Mouse (Mus musculus) erythroblast, embryonic 14.5 days (primary cell): ENCODE results near the gene Lpcat1. TPM values are rescaled to one million over a fixed set of nuclear protein-coding genes. Genes with fewer than 3 reads are reported as not detected.
A peak's percentile ranks its signal among the peaks of the same experiment; 100 is the strongest.

Experiments
- H3K27me3 ChIP-seq: 2 replicates; pipeline ENCODE4 v1.6.1; 2012; ENCODE audit warnings: inconsistent platforms; ENCODE audit not compliant: control insufficient read depth
- H3K36me3 ChIP-seq: 2 replicates; pipeline ENCODE4 v1.6.1; 2012; ENCODE audit warnings: mild to moderate bottlenecking, inconsistent platforms; ENCODE audit not compliant: control insufficient read depth
- H3K4me1 ChIP-seq: 2 replicates; pipeline ENCODE4 v1.6.1; 2012; ENCODE audit warnings: inconsistent platforms; ENCODE audit not compliant: control insufficient read depth
- H3K4me3 ChIP-seq: replicated peaks from 2 replicates; pipeline ENCODE3; 2012; ENCODE audit warnings: moderate library complexity, mild to moderate bottlenecking, inconsistent platforms
- H3K9me3 ChIP-seq: 2 replicates; pipeline ENCODE4 v1.6.1; 2012; ENCODE audit warnings: low read length, inconsistent platforms, mixed read lengths; ENCODE audit not compliant: control insufficient read depth
- GATA1 ChIP-seq: IDR thresholded peaks from 2 replicates; pipeline ENCODE4 v1.6.1; 2012; ENCODE audit warnings: low read length, inconsistent platforms, mixed read lengths
- TAL1 ChIP-seq: IDR thresholded peaks from 3 replicates; pipeline ENCODE4 v1.6.1; 2012; ENCODE audit warnings: low read length, inconsistent platforms, mixed read lengths
- polyA plus RNA-seq: library from polyadenylated mRNA; stranded (reverse); fragments of >175 nt; gene quantifications from 2 replicates; pipeline ENCODE4 v1.2.3, GENCODE M21; 2012

Lpcat1 gene
- polyA plus RNA-seq, 1 experiment, result 15.4 TPM

- Histone ChIP-seq H3K4me1 (peaks cover 97% of the 10 kb centered on the region), H3K9me3 (no peaks in the 10 kb centered on the region), H3K36me3 (peaks cover 24% of the 10 kb centered on the region), H3K27me3 (no peaks in the 10 kb centered on the region), H3K4me3 (peak overlapping the region; percentile 50)
- peak; percentile 89 for TF ChIP-seq TAL1
- TF ChIP-seq GATA1, result peak; percentile 60
Observed at GRCm38 (mm10) chr13:73443093-73443821, 23.7 kb upstream of the Lpcat1 start.

GRCm38 (mm10) chr13:73445087-73445486 lies 21.9 kb upstream of the Lpcat1 start:
- TF ChIP-seq TAL1, result no peak
- TF ChIP-seq GATA1, result no peak
- H3K4me3 ChIP-seq, result peak overlapping the region; percentile 14
- peaks cover 29% of the 10 kb centered on the region for H3K36me3 ChIP-seq
- H3K9me3 ChIP-seq, result no peaks in the 10 kb centered on the region
- no peaks in the 10 kb centered on the region for H3K27me3 ChIP-seq
- H3K4me1 ChIP-seq, result peaks cover 100% of the 10 kb centered on the region

DNA sequence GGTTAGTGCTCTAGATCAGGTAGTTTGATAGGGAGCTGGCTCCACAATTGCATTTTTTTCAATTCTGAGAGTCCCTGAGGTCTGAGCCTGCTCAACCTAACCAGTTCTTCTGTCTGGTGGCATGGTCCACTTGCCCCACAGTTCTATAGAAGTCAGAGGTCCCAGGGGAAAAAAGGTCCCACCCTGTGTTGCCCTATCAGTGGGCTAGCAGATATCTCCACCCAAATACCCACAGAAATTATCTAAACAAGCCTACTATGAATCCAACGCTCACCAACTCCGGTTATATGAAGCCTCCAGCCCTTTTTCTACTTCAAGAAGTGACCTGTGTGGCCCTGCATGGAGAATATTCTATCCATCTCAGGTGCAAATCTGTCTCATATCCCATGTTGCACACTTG lies 20.9 kb upstream of the Lpcat1 start:
- H3K27me3 ChIP-seq, result no peaks in the 10 kb centered on the region
- H3K36me3 ChIP-seq, result peaks cover 29% of the 10 kb centered on the region
- H3K4me3 ChIP-seq, result peak overlapping the region; percentile 52
- peaks cover 100% of the 10 kb centered on the region for H3K4me1 ChIP-seq
- peak; percentile 84 for TF ChIP-seq GATA1
- peak; percentile 31; the same call in 1 of the 3 replicates for TF ChIP-seq TAL1
- no peaks in the 10 kb centered on the region for H3K9me3 ChIP-seq

GRCm38 (mm10) chr13:73446494-73446893 lies 20.5 kb upstream of the Lpcat1 start:
- no peaks in the 10 kb centered on the region for H3K9me3 ChIP-seq
- H3K4me3 ChIP-seq, result peak overlapping the region; percentile 52
- H3K4me1 ChIP-seq, result peaks cover 99% of the 10 kb centered on the region
- peaks cover 29% of the 10 kb centered on the region for H3K36me3 ChIP-seq
- H3K27me3 ChIP-seq, result no peaks in the 10 kb centered on the region
- TF ChIP-seq TAL1, result no peak
- TF ChIP-seq GATA1, result no peak

- Histone ChIP-seq H3K4me1 (peaks cover 99% of the 10 kb centered on the region), H3K4me3 (peak overlapping the region; percentile 52), H3K36me3 (peaks cover 29% of the 10 kb centered on the region), H3K27me3 (no peaks in the 10 kb centered on the region), H3K9me3 (no peaks in the 10 kb centered on the region)
- TF ChIP-seq GATA1 (no peak), TAL1 (no peak)
Observed at GRCm38 (mm10) chr13:73446943-73447342, 20.1 kb upstream of the Lpcat1 start.

GRCm38 (mm10) chr13:73447478-73447877 lies 19.5 kb upstream of the Lpcat1 start:
- Histone ChIP-seq H3K27me3 (no peaks in the 10 kb centered on the region), H3K4me3 (no peak overlapping the region), H3K4me1 (peaks cover 97% of the 10 kb centered on the region), H3K9me3 (no peaks in the 10 kb centered on the region), H3K36me3 (peaks cover 25% of the 10 kb centered on the region)
- no peak for TF ChIP-seq GATA1
- no peak for TF ChIP-seq TAL1

DNA sequence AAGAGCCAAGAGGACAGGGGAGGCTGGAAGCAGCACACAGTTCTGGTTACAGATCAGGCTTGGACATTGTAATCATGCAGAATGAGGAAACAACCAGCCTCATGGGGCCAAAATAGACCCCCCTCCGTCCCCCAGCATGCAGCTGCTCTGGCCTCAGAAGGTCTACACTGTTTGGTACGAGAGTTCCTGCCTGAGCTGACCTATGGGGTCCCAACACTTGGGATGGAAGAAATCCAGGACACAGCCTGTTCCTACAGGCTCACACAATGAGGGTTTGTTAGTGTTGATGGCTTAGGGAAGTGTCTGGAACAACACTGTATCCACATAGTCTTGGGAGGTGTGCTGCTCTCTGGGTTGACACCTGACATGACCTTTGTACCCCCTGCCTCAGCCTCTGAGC lies 18.8 kb upstream of the Lpcat1 start:
- H3K4me3 ChIP-seq, result no peak overlapping the region
- no peaks in the 10 kb centered on the region for H3K9me3 ChIP-seq
- H3K27me3 ChIP-seq, result no peaks in the 10 kb centered on the region
- peaks cover 96% of the 10 kb centered on the region for H3K4me1 ChIP-seq
- H3K36me3 ChIP-seq, result peaks cover 23% of the 10 kb centered on the region
- no peak for TF ChIP-seq GATA1
- TF ChIP-seq TAL1, result no peak

- H3K4me1 ChIP-seq, result peaks cover 96% of the 10 kb centered on the region
- no peaks in the 10 kb centered on the region for H3K9me3 ChIP-seq
- peaks cover 23% of the 10 kb centered on the region for H3K36me3 ChIP-seq
- H3K27me3 ChIP-seq, result no peaks in the 10 kb centered on the region
- no peak for TF ChIP-seq GATA1
- TF ChIP-seq TAL1, result no peak
- H3K4me3 ChIP-seq, result no peak overlapping the region
Observed at GRCm38 (mm10) chr13:73448723-73449122, 18.3 kb upstream of the Lpcat1 start.

DNA sequence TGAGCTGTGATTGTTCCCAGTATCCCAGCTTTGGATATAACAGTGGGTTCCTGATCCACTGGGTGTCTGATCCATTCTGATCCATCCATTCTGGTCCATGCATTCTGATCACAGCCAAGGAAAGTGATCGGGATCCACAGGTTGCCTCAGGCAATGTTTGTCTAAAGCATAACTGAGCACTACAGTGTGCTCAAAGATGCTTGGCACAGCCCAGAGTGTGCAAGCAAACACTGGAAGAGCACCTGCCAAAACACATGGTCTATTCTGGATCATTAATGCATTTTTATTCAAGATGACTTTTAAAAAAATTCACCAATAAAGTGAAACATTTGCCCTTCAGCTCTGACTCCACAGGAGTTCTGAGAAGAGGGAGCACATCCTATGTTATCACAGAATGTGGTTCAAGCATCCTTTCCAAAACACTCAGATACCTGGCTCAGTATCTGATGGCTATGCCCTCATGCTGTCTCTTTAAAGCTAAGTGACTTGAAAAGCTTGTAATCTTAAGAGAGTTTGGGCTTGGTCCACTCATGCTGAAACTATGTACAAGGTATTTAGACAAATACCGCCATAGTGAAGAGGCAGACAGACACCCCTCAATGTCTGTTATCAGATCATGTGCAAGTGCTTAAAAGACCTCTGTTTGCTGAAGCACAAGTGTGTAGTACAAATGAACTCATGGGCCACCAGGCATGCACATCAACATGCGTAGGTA lies 13.3 kb upstream of the Lpcat1 start:
- peaks cover under 1% of the 10 kb centered on the region; the same call in 1 of the 2 replicates for H3K36me3 ChIP-seq
- TF ChIP-seq GATA1, result no peak
- no peak for TF ChIP-seq TAL1
- peaks cover 84% of the 10 kb centered on the region for H3K4me1 ChIP-seq
- H3K27me3 ChIP-seq, result no peaks in the 10 kb centered on the region
- H3K4me3 ChIP-seq, result no peak overlapping the region
- H3K9me3 ChIP-seq, result no peaks in the 10 kb centered on the region
